15 mouse cellular contexts compared by ENCODE assay signal in genomic region chr12:98160867-98161266, GRCm38 (mm10).
"Had no signal": no experiment of that assay in that cellular context is flagged by ENCODE, and none has a peak within 500 bp of the region (broad histone marks: within the 10 kb centered on the region; RNA-seq: fewer than 3 reads in every experiment).

No protein-coding gene starts in this region.

- DNase-seq: kidney, adult 2 months; kidney, postnatal 25 days; layer of hippocampus, adult 9-11 months; liver, embryonic 13.5 days; lung, adult 2 months; lung, postnatal 14 days; lung, postnatal 4 days; thymus, adult 18-20 months; thymus, postnatal 36 days had no signal

- H3K27me3 ChIP-seq: liver, embryonic 13.5 days; midbrain, embryonic 12.5 days; neural tube, embryonic 12.5 days had no signal

- H3K4me3 ChIP-seq: layer of hippocampus, adult 2 months; limb, embryonic 12.5 days; liver, embryonic 13.5 days; midbrain, embryonic 12.5 days; neural tube, embryonic 12.5 days had no signal

- H3K27ac ChIP-seq: kidney, postnatal 0 days; layer of hippocampus, adult 2 months; limb, embryonic 12.5 days; liver, embryonic 13.5 days; midbrain, embryonic 12.5 days; neural tube, embryonic 12.5 days had no signal

- H3K4me1 ChIP-seq: liver, embryonic 13.5 days; midbrain, embryonic 12.5 days; neural tube, embryonic 12.5 days had no signal

- ATAC-seq: intestine, embryonic 16.5 days had no signal

- H3K9ac ChIP-seq: limb, embryonic 12.5 days; liver, embryonic 13.5 days; midbrain, embryonic 12.5 days; neural tube, embryonic 12.5 days had no signal

- H3K4me2 ChIP-seq: limb, embryonic 12.5 days; liver, embryonic 13.5 days; midbrain, embryonic 12.5 days; neural tube, embryonic 12.5 days had no signal

- H3K9me3 ChIP-seq: limb, embryonic 12.5 days; liver, embryonic 13.5 days; midbrain, embryonic 12.5 days; neural tube, embryonic 12.5 days had no signal

- H3K36me3 ChIP-seq: limb, embryonic 12.5 days; liver, embryonic 13.5 days; midbrain, embryonic 12.5 days; neural tube, embryonic 12.5 days had no signal
